Mouse (Mus musculus): ENCODE measurements around the gene Alox12.

DNA sequence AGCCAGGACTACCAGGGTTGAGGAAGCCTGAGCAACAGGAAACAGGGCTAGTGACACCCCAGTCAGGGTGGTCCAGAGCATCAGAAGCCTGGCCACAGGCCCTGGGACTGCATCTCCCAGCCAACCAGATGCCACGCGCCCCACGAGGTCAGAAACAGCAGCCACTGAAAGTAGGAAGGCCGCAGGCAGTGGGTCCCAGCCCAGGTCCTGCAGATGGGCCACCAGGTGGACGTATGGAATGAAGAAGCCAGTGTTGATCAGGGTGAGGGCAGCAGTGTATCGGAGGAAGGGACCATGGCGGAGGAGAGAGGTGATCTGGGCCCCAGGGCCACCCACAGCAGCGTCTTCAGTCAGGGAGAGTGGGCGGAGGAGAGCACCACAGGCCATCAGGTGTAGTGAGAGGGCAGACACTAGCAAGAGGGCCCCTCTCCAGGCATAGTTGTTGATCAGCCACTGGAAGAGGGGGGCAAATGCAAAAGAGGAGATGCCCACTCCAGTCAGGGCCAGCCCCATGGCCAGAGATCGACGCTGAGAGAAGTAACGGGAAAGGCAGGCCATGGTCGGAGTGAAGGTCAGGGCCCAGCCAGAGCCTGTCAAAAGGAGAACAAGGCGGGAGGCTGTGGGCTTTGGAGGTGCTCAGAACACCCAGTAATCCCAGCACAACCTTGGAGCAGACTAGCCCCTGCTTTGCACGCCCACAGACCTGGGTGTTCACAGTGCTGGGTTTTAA lies 36.2 kb downstream of the Alox12 start:
- TF ChIP-seq CTCF (IDR thresholded peaks at IDR 0.05; ENCODE audit: control insufficient read depth, insufficient read depth, insufficient read length) (no peak), MYOD1 (IDR thresholded peaks at IDR 0.05; ENCODE audit: control insufficient read depth, insufficient read length, low read depth) (no peak)

Measured in C2C12 (cell line).